Mouse (Mus musculus): ENCODE measurements around the gene Slc25a1.

DNA sequence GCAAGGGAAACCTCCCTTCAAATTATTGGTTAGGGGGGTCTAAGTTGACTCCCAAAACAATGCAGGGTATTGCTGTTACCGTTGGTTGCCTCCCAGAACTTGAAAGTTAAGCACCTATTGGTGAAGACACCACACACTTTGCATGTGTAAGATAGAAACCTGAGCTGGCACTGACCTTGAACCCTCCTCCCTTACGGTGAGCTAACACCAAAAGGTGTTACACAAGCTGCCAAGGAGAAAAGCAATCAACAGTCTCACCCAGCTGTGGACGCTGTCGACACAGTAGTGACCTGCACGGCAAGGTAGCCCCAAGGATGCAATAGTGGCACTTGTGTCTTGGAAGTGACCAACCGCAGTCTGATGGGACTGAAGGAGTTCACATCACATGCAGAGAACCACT is 43.9 kb downstream of the Slc25a1 start:
- TF ChIP-seq EP300 (IDR thresholded peaks at IDR 0.05; ENCODE audit: low read depth) (no peak), CTCF (IDR thresholded peaks at IDR 0.05; ENCODE audit: low read depth) (no peak)
